Mouse (Mus musculus) ovary, postnatal 14 days (tissue): Measurements from ENCODE around the gene Fbxl5.
A peak's percentile ranks its signal among the peaks of the same experiment; 100 is the strongest.

Source experiments
- DNase-seq: peaks from one replicate; pipeline ENCODE4 v3.0.0; 2022; ENCODE audit warnings: low spot score

The Fbxl5 gene

DNA sequence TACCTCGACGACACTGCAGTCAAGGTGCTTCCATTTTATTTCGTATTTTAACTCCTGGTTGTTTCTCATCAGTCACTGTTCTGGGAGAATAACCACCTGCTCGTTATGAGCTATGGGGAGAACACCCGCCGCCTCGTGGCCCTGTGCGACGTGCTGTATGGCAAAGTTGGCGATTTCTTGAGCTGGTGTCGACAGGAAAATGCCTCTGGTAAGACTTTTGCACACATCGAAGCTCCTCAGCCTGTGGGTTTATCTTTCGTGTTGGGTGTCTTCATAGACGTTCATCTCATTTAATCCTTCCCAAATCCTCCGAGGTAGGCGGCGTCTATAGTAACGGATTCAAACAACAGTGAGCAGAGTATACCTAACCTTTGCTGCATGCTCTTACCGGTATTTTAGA lies at the start of gene Fbxl5:
TSS of gene Fbxl5 (minus strand) at position 101 of the 400 bp plus-strand sequence.
- DNase-seq: no peak

DNA sequence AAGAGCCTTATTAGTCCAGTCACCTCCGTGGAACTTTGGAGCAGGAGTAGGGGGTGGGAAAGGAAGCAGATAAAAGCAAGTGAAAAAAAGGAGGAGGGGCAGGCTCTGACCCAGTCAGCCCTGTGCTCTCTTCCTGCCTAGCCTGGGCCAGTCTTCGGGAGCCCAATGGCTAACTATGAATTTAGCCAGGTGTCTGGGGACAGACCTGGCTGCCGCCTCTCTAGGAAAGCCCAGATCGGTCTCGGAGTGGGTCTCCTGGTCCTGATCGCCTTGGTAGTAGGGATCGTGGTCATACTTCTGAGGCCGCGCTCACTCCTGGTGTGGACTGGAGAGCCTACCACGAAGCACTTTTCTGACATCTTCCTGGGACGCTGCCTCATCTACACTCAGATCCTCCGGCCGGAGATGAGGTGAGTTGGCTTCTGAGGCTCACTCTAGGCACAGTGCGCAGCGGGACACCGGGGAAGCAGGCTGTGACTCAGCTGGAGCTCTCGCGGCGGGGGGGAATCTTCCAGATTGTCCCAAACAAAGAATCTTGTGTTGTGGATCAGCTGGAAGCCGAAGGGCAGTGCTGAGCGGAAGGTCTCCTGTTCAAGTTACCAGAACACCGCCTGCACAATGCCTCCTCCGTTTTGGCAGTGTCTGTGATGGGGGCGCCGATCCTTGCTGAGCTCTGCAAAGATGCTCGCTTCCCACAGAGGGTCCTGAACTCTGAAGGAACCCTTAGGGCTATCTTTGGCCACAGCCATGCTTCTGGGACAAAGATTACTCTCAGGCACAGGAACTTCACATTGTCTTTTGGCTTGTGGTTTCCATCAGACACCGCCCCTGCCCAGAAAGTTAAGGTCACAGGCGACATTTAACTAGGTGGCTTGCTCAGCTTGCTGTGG lies 47.5 kb upstream of the Fbxl5 start:
- peak; percentile 12 for DNase-seq

DNA sequence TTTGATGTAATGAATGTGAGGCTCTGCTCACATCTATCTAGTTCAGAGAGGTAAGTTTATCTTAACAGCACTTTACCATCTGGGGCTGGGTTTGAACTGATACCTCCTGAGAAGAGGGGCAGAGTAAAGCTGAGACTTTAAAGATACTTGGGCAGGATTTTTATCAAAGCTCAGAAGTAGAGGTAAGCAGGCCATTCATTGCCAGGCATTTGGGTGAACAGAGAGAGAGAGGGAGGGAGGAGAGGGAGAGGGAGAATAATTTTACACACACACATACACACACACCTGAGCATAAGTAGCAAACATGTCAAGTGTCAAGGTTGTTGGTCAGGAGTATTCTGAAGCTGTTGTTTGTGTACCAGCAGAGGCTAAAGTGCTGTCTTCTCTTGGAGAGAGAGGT lies 46.8 kb upstream of the Fbxl5 start, which contains the start of gene Cd38:
TSS of gene Cd38 (plus strand) at position 301 of the 400 bp plus-strand sequence.
- no peak for DNase-seq

DNA sequence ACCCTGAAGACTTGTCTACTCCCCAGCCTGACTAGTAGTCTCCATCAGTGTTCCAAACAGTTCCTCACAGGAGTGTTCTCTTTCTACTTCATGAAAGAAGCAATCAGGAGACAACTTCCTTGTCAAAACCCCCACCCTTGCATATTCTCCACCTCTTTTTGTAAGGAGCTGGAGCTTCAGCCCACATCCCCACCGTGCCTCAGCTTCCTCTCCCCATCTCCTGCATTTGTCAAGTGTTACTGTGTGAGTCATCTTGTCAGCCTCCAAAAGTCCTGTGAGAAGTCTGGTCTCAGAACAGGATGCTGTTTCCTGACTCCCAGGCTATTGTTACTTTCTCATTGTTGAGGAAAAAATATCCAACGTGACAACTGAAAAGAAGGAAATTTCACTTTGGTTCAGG lies 43.9 kb upstream of the Fbxl5 start:
- no peak for DNase-seq

GRCm38 (mm10) chr5:43863642-43864041 lies 42.2 kb upstream of the Fbxl5 start:
- no peak for DNase-seq

- DNase-seq: no peak
Observed at GRCm38 (mm10) chr5:43860670-43861431, 39.4 kb upstream of the Fbxl5 start.

- no peak for DNase-seq
Observed at GRCm38 (mm10) chr5:43860096-43860495, 38.7 kb upstream of the Fbxl5 start.

DNA sequence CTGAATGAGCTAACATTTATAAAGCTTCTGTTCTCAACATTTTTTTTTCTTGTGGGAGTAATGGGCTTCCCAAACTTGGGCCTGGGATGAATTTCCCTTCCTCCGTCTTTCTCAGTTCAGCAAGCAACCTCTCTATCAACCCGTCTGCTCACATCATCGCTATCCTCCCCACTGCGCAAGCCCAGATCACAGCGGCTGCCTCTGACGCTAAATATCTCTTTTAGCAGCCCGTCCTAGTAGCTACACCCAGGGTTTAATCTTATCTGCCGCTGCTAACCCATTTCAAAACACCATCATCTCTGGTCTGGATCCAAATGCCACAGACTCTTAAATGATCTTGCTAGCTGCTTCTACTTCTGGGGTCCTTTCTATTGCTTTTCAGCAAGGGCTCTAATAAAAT lies 38.2 kb upstream of the Fbxl5 start:
- DNase-seq: no peak

GRCm38 (mm10) chr5:43855769-43856168 lies 34.3 kb upstream of the Fbxl5 start:
- DNase-seq: no peak

GRCm38 (mm10) chr5:43853868-43854488 lies 32.5 kb upstream of the Fbxl5 start:
- DNase-seq: no peak

GRCm38 (mm10) chr5:43853096-43853867 lies 31.8 kb upstream of the Fbxl5 start:
- DNase-seq: no peak

- DNase-seq: no peak
Observed at GRCm38 (mm10) chr5:43848275-43848674, 26.8 kb upstream of the Fbxl5 start.

DNA sequence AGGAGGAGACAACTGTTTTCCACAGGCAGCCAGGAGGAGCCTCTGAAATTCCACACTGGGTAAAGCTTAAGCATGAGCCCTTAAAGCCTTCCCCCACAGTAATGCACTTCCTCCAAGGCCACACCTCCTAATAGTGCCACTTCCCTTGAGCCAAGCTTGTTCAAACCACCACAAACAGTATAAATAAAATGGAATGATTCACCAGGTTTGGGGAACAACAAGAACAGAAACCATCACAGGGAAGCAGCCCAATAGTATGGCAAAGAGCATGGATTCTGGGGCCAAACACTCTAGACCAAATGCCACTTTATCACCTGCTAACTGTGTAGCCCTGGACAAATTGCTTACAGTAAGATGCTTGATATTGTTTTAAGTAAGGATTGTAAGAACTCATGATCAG lies 26.1 kb upstream of the Fbxl5 start:
- DNase-seq: no peak

DNA sequence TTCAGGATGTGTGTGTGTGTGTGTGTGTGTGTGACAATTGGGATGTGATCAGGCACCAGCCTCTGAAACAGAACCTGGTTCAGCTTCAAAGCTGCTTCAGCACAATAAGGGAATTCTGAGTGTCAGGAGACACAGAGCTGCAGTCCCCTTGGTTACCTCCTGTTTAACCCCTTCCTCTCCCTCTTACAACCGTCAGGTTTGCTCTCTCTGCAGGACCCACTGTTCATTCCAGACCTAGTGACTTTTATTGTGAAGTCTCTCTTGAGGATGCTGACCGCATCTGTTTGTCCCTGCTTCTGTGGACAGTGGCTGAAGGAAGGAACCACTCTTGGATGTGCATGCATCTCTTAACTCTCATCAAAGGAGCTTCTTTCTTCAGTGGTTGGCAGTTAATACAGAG lies 24.8 kb upstream of the Fbxl5 start:
- DNase-seq: no peak

GRCm38 (mm10) chr5:43845646-43846045 lies 24.2 kb upstream of the Fbxl5 start:
- no peak for DNase-seq

DNA sequence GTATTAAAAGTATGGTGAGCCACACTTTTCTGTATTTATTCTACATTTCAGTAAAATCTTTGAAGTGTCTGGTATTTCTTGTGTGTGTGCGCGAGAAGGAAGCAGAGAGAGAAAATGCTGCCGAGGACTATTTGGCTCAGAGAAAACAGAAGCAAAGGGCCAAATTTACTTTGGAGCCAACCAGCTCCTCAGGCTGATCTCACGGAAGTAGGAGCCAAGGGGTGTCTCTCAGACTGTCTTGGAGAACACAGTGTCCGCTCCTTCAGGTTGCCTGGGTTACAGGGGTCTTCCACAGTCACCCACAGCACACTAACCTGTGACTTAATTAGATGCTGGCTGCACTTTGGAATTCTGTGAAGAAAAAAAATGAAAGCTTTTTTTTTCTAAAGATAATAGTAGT lies 23.6 kb upstream of the Fbxl5 start:
- DNase-seq: no peak

- DNase-seq: no peak
Observed at GRCm38 (mm10) chr5:43842576-43843155, 21.2 kb upstream of the Fbxl5 start.

GRCm38 (mm10) chr5:43842011-43842285 lies 20.5 kb upstream of the Fbxl5 start:
- DNase-seq: no peak

GRCm38 (mm10) chr5:43841144-43842010 lies 19.9 kb upstream of the Fbxl5 start:
- DNase-seq: peak; percentile 29

- peak; percentile 27 for DNase-seq
Observed at GRCm38 (mm10) chr5:43837372-43837771, 15.9 kb upstream of the Fbxl5 start.

DNA sequence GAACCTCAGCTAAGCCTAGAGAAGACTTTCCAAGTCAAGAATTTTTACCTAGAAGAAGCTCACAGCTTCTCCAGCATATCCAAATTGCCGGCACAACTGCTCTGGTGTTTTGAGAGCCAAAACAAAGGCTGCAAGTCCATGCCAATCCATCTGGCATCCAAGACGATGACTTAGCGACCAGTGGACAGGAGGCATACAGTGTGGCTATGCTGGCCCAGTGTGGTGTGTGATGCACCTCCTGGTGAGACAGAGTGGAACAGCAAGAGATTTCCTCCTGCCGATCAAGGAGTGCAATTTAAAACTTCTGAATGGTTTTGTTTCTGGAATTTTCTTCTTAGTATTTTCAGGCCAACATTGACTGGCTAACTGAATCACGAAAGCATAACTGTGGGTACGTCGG lies 15.2 kb upstream of the Fbxl5 start:
- no peak for DNase-seq
